Mouse (Mus musculus): ENCODE measurements around the gene S1pr1. TPM values are rescaled to one million over a fixed set of nuclear protein-coding genes. Genes with fewer than 3 reads are reported as not detected.

Gene S1pr1
- polyA plus RNA-seq, 1 experiment, result 119 TPM

DNA sequence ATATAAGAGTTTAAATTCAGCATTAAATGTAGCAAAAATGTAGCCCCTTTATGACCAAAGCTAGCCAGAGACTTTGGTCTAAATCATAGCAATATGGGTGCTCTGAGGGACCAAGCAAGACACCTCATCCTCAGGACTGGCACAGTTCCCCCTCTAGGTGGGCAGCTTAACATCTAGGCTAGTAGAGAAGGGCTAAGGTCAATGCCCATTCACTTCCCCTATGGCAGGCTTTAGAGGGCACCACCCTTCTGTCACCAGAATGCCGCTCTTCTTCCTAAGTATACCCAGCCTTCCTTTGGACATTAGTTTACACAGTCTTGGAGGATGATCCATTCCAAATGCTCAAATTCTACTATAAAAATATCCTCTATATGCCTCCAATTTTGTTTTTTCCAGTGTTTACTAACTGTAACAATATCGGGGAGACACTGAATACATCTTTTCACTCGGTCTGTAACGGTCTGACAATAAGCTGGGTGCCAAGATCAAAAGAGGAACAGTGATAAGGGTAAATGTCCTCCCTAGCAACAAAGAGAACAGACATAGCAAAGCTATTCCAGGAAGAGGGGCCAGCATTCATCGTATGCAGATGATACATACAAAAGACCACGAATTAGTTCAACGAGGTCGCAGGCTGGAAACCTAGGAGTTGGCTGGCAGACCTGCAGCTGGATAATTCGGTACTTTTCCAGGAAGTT, 41.8 kb downstream of the S1pr1 start:
- H3K4me3 ChIP-seq (replicated peaks; ENCODE audit: insufficient read depth, low read depth, low read length), result no peak overlapping the region
- DNase-seq, result no peak
- TF ChIP-seq POLR2A (IDR thresholded peaks at IDR 0.05; ENCODE audit: borderline replicate concordance, insufficient read depth, low read length) (no peak), CTCF (IDR thresholded peaks at IDR 0.05; ENCODE audit: borderline replicate concordance, insufficient read depth, low read depth, low read length) (no peak)
- no peak overlapping the region for H3K27ac ChIP-seq (ENCODE audit: insufficient read depth, low read length)
- 48% methylated on average over 9 of the region's 9 CpGs for WGBS
- no peaks in the 10 kb centered on the region for H3K4me1 ChIP-seq (ENCODE audit: control insufficient read depth, insufficient read depth, low read length)
- H3K27me3 ChIP-seq (ENCODE audit: control insufficient read depth, insufficient read depth, low read length), result no peaks in the 10 kb centered on the region

DNA sequence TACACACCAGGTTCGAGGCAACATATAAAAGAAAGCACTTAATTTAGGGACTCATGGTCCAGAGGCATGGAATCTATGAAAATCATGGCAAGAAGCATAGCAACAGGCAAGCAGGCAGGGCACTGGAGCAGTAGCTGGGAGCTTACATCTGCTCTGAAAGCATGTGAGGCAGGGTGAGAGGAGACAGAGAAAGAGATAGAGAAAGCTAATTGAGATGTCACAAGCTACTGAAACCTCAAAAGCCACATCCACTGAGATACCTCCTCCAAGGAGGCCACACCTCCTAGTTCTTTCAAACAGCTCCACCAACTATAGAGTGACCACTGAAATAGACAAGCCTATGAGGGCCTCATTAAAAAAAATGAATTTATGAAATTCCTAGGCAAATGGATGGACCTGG, 45.6 kb downstream of the S1pr1 start:
- TF ChIP-seq POLR2A (IDR thresholded peaks at IDR 0.05; ENCODE audit: borderline replicate concordance, insufficient read depth, low read length), result no peak
- TF ChIP-seq CTCF (IDR thresholded peaks at IDR 0.05; ENCODE audit: borderline replicate concordance, insufficient read depth, low read depth, low read length), result no peak
- WGBS, result 69% methylated on average over 1 of the region's 1 CpGs

DNA sequence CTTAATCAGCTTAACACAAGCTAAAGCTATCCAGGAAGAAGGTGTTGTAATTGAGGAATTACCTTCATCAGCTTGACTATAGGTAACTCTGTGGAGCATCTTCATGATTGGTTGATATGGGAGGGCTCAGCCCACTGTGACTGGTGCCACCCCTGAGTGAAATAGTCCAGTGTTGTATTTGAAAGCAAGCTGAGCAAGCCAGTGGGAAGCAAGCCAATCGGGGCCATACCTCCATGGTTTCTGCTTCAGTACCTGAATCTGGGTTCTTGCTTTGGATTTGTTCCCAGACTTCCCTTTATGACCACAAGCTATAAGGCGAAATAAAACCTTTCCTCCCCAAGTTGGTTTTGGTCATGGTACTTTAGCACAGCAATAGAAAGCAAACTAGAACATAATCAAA, 47.7 kb downstream of the S1pr1 start:
- 70% methylated on average over 2 of the region's 2 CpGs for WGBS
- no peak for TF ChIP-seq POLR2A (IDR thresholded peaks at IDR 0.05; ENCODE audit: borderline replicate concordance, insufficient read depth, low read length)
- no peak for TF ChIP-seq CTCF (IDR thresholded peaks at IDR 0.05; ENCODE audit: borderline replicate concordance, insufficient read depth, low read depth, low read length)
- no peak for DNase-seq
- Histone ChIP-seq H3K4me1 (ENCODE audit: control insufficient read depth, insufficient read depth, low read length) (no peaks in the 10 kb centered on the region), H3K4me3 (replicated peaks; ENCODE audit: insufficient read depth, low read depth, low read length) (no peak overlapping the region), H3K27ac (ENCODE audit: insufficient read depth, low read length) (no peak overlapping the region), H3K27me3 (ENCODE audit: control insufficient read depth, insufficient read depth, low read length) (no peaks in the 10 kb centered on the region)

More for the DNA sequence above, 45.6 kb downstream of the S1pr1 start:
- Histone ChIP-seq H3K4me1 (ENCODE audit: control insufficient read depth, insufficient read depth, low read length) (no peaks in the 10 kb centered on the region), H3K4me3 (replicated peaks; ENCODE audit: insufficient read depth, low read depth, low read length) (no peak overlapping the region), H3K27ac (ENCODE audit: insufficient read depth, low read length) (no peak overlapping the region), H3K27me3 (ENCODE audit: control insufficient read depth, insufficient read depth, low read length) (no peaks in the 10 kb centered on the region)
- no peak for DNase-seq

DNA sequence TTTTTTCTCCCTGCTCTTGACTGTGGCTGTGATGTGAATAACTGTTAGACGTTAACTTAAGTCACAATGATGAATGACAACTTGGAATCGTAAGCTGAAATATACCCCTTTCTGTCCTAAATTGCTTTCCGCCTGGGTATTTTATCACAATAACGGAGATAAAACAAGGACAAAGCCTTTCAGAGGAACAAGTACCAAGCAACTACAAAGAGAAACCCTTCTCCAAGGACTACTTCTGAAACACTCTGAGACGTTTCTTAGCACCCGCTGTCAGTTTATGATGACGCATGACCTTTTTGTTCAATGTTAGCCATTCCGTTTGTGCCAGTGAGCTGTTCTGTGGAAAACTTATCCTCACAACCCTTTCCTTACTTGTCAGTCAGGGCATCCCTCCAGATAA, 48.3 kb downstream of the S1pr1 start:
- no peaks in the 10 kb centered on the region for H3K27me3 ChIP-seq (ENCODE audit: control insufficient read depth, insufficient read depth, low read length)
- no peaks in the 10 kb centered on the region for H3K4me1 ChIP-seq (ENCODE audit: control insufficient read depth, insufficient read depth, low read length)
- TF ChIP-seq POLR2A (IDR thresholded peaks at IDR 0.05; ENCODE audit: borderline replicate concordance, insufficient read depth, low read length) (no peak), CTCF (IDR thresholded peaks at IDR 0.05; ENCODE audit: borderline replicate concordance, insufficient read depth, low read depth, low read length) (no peak)
- DNase-seq, result no peak
- 66% methylated on average over 8 of the region's 8 CpGs for WGBS
- no peak overlapping the region for H3K4me3 ChIP-seq (replicated peaks; ENCODE audit: insufficient read depth, low read depth, low read length)
- no peak overlapping the region for H3K27ac ChIP-seq (ENCODE audit: insufficient read depth, low read length)

DNA sequence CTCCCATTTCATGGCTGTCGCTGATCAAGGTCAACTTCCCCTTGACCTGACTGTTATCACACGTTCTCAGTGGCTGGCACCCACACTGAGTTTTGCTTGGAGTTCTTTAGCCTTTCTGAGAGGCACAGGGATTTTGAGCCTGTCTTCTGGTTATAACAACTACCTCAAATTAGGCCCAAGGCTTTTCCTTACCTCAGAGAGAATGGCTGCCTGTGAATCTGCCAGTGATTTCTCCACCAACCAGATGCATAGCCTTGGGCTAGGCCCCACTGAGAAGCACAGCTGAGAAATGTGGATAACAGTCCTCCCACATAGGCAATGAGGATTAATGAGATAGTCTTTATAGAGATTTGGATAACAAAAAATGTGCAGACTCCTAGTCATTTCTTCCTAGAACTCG, 50.4 kb downstream of the S1pr1 start:
- Histone ChIP-seq H3K4me1 (ENCODE audit: control insufficient read depth, insufficient read depth, low read length) (no peaks in the 10 kb centered on the region), H3K27ac (ENCODE audit: insufficient read depth, low read length) (no peak overlapping the region), H3K4me3 (replicated peaks; ENCODE audit: insufficient read depth, low read depth, low read length) (no peak overlapping the region), H3K27me3 (ENCODE audit: control insufficient read depth, insufficient read depth, low read length) (no peaks in the 10 kb centered on the region)
- DNase-seq, result no peak
- 55% methylated on average over 3 of the region's 3 CpGs for WGBS
- TF ChIP-seq CTCF (IDR thresholded peaks at IDR 0.05; ENCODE audit: borderline replicate concordance, insufficient read depth, low read depth, low read length) (no peak), POLR2A (IDR thresholded peaks at IDR 0.05; ENCODE audit: borderline replicate concordance, insufficient read depth, low read length) (no peak)

DNA sequence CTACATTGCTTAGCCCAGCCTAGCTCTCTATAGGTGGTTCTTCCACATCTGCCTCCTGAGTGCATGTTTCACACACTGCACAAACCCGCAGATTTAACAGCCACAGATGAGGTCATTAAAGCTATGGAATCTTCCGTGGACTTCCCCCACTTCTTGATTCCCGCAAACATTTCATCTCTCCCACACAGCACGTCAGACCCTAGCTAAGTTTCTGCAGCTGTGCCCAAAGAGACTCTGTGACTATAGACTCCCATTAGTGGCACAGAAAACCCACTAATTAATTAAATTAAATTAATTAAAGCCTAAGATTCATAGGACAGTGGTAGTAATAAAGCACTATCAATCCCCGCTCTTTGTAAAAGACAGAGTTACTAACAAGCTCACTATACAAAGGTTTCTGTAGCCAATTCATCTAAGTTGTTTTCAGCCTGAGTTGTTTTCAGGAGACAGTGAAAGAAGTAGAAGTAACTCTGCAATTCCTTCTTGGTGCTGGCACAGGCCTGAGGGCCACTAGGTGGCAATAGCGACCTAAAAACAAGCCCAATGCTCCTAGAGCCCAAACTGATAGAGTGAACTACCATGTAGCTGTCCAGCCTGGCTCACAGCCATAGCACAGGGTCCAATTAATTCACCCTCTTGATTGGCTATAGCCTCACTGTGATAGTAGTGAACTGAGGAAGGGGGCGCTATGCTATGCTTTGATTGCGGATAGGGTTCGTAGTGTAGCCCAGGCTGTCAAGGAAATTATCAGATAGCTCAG, 54.0 kb downstream of the S1pr1 start:
- 63% methylated on average over 9 of the region's 9 CpGs for WGBS
- Histone ChIP-seq H3K27ac (ENCODE audit: insufficient read depth, low read length) (no peak overlapping the region), H3K27me3 (ENCODE audit: control insufficient read depth, insufficient read depth, low read length) (no peaks in the 10 kb centered on the region), H3K4me3 (replicated peaks; ENCODE audit: insufficient read depth, low read depth, low read length) (no peak overlapping the region), H3K4me1 (ENCODE audit: control insufficient read depth, insufficient read depth, low read length) (no peaks in the 10 kb centered on the region)
- TF ChIP-seq POLR2A (IDR thresholded peaks at IDR 0.05; ENCODE audit: borderline replicate concordance, insufficient read depth, low read length) (no peak), CTCF (IDR thresholded peaks at IDR 0.05; ENCODE audit: borderline replicate concordance, insufficient read depth, low read depth, low read length) (peak; percentile 50)
- DNase-seq, result peak; percentile 27 to 28

Other genes starting within 250 kb of the S1pr1 start
- 11.4 and 12.2 TPM in 2 replicates for gene Dph5, start 172.8 kb upstream of the S1pr1 start, polyA plus RNA-seq (2012; rRNA removed)